In the genomic region with DNA sequence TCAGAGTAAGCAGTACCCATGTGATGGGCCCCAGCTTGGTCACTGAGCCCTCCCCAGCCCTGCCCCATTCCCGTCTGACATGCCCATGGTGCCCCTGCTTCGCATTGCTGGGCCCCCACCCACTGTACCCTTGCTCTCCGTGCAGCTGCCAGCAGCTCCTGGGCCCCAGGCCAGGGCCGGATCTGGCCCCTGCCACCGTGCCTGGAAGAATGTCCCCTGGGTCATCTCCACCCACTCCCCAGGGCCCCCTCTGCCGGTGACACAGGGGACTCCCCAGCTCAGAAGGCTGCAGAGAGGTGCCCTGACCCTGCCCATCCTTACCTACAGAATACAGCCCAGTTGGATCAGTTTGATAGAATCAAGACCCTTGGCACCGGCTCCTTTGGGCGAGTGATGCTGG, we compare ENCODE assay signal across 12 mouse cellular contexts. TPM values are rescaled to one million over a fixed set of nuclear protein-coding genes. Genes with fewer than 3 reads are reported as not detected.
DNase-seq lines count a peak whose midpoint lies in the region; TF ChIP-seq lines count a peak whose summit lies in the region.
"Had no signal": no experiment of that assay in that cellular context is flagged by ENCODE, and none has a peak within 500 bp of the region (broad histone marks: within the 10 kb centered on the region; RNA-seq: fewer than 3 reads in every experiment).

No protein-coding gene starts in this region.

- H3K4me3 ChIP-seq in gastrocnemius, adult 2 months, result peak overlapping the region; percentile 21; the same call in 1 of the 2 replicates
- H3K4me3 ChIP-seq: erythroblast, embryonic 14.5 days had no signal

- TF ChIP-seq CTCF in gastrocnemius, adult 2 months (IDR thresholded peaks at IDR 0.05), result peak; percentile 66

- intact Hi-C loops in gastrocnemius, adult 2 months (cut with DNase I), result loop anchor here (1.0 to 2.0 kb wide), 2 partner anchors 14 to 17 kb away; no protein-coding TSS in a partner anchor
- intact Hi-C loops in heart, postnatal 14 days (cut with DNase I), result no loop called here

- peak; percentile 75 for DNase-seq in gastrocnemius, adult 18-20 months (ENCODE audit: low spot score)
- DNase-seq in gastrocnemius, postnatal 4 days (ENCODE audit: low spot score in 2 of 2), result no peak
- DNase-seq in gastrocnemius, adult 2 months, result peak; percentile 91
- DNase-seq in heart, adult 18-20 months, result peak; percentile 80 to 86
- DNase-seq in heart, postnatal 14 days, result peak; percentile 79 to 87
- DNase-seq in urinary bladder, postnatal 14 days (ENCODE audit: low spot score), result no peak
- no peak for DNase-seq in spleen, postnatal 36 days (ENCODE audit: low spot score in 2 of 2)
- DNase-seq: kidney, postnatal 10 days; layer of hippocampus, postnatal 36 days; midbrain, embryonic 14.5 days; right cerebral cortex, postnatal 14 days had no signal

- H3K27ac ChIP-seq in gastrocnemius, adult 2 months, result peak overlapping the region; percentile 92

RNA-seq across cellular contexts. Expression of gene Prkaca, which starts 8.1 kb away (rescaled TPM):
- 100 to 1,000 TPM; 155 to 157 TPM for total RNA-seq in gastrocnemius, adult 18-20 months (2021)
- total RNA-seq in gastrocnemius, postnatal 4 days (2021), result 100 to 1,000 TPM; 837 to 892 TPM
- total RNA-seq in gastrocnemius, adult 2 months (2021), result 100 to 1,000 TPM; 137 to 165 TPM
- total RNA-seq in heart, adult 18-20 months (2021), result 100 to 1,000 TPM; 327 to 347 TPM
- 100 to 1,000 TPM; 386 to 395 TPM for total RNA-seq in heart, postnatal 14 days (2021)

RNA-seq across cellular contexts. Expression of gene Samd1, which starts 16.6 kb away (rescaled TPM):
- 10 to 100 TPM; 12.3 to 16.9 TPM for total RNA-seq in gastrocnemius, adult 18-20 months (2021)
- 10 to 100 TPM; 40.7 to 44.4 TPM for total RNA-seq in gastrocnemius, postnatal 4 days (2021)
- total RNA-seq in gastrocnemius, adult 2 months (2021), result 10 to 100 TPM; 15.1 to 19.8 TPM
- 10 to 100 TPM; 22.0 to 26.7 TPM for total RNA-seq in heart, adult 18-20 months (2021)
- total RNA-seq in heart, postnatal 14 days (2021), result 10 to 100 TPM; 28.4 to 32.3 TPM

RNA-seq across cellular contexts. Expression of gene 1700067K01Rik, which starts 20.5 kb away (rescaled TPM):
- total RNA-seq in gastrocnemius, adult 18-20 months (2021), result not detected
- under 1 TPM in 1 of 2 experiments, not detected in 1; 0.44 TPM for total RNA-seq in gastrocnemius, postnatal 4 days (2021)
- total RNA-seq in gastrocnemius, adult 2 months (2021), result under 1 TPM in 1 of 2 experiments, not detected in 1; 0.48 TPM
- total RNA-seq in heart, adult 18-20 months (2021), result under 1 TPM in 1 of 2 experiments, not detected in 1; 0.20 TPM
- under 1 TPM; 0.33 to 0.80 TPM for total RNA-seq in heart, postnatal 14 days (2021)

RNA-seq across cellular contexts. Expression of gene Asf1b, which starts 25.5 kb away (rescaled TPM):
- under 1 TPM; 0.24 to 0.32 TPM for total RNA-seq in gastrocnemius, adult 18-20 months (2021)
- total RNA-seq in gastrocnemius, postnatal 4 days (2021), result 10 to 100 TPM; 14.9 to 17.2 TPM
- total RNA-seq in gastrocnemius, adult 2 months (2021), result under 1 TPM; 0.23 to 0.42 TPM
- 1 to 10 TPM; 1.3 to 2.0 TPM for total RNA-seq in heart, adult 18-20 months (2021)
- 1 to 10 TPM; 2.8 to 4.4 TPM for total RNA-seq in heart, postnatal 14 days (2021)

RNA-seq across cellular contexts. Expression of gene Gm10644, which starts 25.8 kb away (rescaled TPM):
- total RNA-seq in gastrocnemius, adult 18-20 months (2021), result under 1 TPM; 0.57 to 0.75 TPM
- under 1 TPM; 0.22 to 0.23 TPM for total RNA-seq in gastrocnemius, postnatal 4 days (2021)
- under 1 TPM; 0.64 to 0.84 TPM for total RNA-seq in gastrocnemius, adult 2 months (2021)
- 1 to 10 TPM; 1.4 to 1.7 TPM for total RNA-seq in heart, adult 18-20 months (2021)
- total RNA-seq in heart, postnatal 14 days (2021), result under 1 TPM; 0.22 to 0.91 TPM

Comparison
In these comparisons a context has a peak if more than half of its experiments do, and no peak if none do; other contexts are left out.
1. DNase-seq: peak in gastrocnemius, adult 18-20 months (single experiment), gastrocnemius, adult 2 months (single experiment), heart, adult 18-20 months (2 of 2) and heart, postnatal 14 days (2 of 2); none in gastrocnemius, postnatal 4 days (0 of 2), urinary bladder, postnatal 14 days (single experiment) and spleen, postnatal 36 days (0 of 2).